Mouse (Mus musculus): Measurements from ENCODE around the gene Ncam2. TPM values are rescaled to one million over a fixed set of nuclear protein-coding genes. Genes with fewer than 3 reads are reported as not detected.

Gene Ncam2
- polyA plus RNA-seq, 1 experiment from 2014 or later = 51.9 TPM

DNA sequence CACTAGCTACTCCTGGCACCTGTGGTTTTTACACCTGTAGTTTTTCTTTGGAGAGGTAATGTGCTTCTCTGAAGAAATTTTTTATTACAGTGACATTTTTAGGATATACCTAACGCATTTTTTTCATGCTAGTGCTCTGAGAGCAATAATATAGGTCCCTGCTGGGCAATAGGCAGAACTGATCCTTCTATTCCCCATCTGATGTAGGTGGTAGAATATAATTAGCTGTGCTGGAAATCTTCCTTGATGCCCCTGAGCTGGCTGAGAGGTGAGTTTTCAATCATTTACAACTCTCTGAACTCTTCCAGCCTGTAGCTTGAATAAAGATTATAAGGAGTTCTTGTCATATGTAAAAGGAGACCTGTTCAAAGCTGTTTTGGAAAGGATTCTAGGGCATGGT, 272.4 kb downstream of the Ncam2 start:
- H3K9ac ChIP-seq (replicated peaks; ENCODE audit: low read depth, low read length) = no peak overlapping the region
- H3K36me3 ChIP-seq (ENCODE audit: control insufficient read depth, insufficient read depth, low read length) = no peaks in the 10 kb centered on the region
- no peak for ATAC-seq (ENCODE audit: low read depth)
- no peaks in the 10 kb centered on the region for H3K4me1 ChIP-seq (ENCODE audit: control insufficient read depth, insufficient read depth, low read length)
- no peaks in the 10 kb centered on the region for H3K9me3 ChIP-seq (ENCODE audit: control insufficient read depth, low read length)
- no peak overlapping the region for H3K27ac ChIP-seq (ENCODE audit: low read depth, low read length)
- H3K4me2 ChIP-seq (ENCODE audit: low read depth, low read length) = no peak overlapping the region
- 41% methylated on average over 1 of the region's 1 CpGs for WGBS
- H3K4me3 ChIP-seq (ENCODE audit: low read depth, low read length) = no peak overlapping the region
- no peaks in the 10 kb centered on the region for H3K27me3 ChIP-seq (ENCODE audit: control insufficient read depth, insufficient read depth, low read length)

DNA sequence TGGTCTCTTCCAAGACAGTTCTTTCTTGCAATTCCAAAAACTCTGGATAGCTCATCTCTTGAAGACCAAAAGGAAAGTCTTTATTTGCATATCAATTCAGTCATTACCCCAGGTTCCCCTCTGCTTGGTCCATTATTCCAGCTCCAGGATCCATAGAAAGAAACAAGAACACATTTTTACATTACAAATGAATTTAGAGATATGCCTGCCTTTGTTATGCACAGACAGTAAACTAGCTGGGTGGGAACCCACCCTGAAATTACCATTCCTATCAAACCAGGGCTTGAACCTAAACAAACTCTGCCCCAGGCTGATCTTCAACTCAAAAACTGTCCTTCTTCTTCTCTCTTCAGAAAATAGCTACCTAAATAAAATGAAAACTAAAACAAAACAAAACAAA, 280.6 kb downstream of the Ncam2 start:
- ATAC-seq (ENCODE audit: low read depth) = no peak
- Histone ChIP-seq H3K4me3 (ENCODE audit: low read depth, low read length) (no peak overlapping the region), H3K36me3 (ENCODE audit: control insufficient read depth, insufficient read depth, low read length) (no peaks in the 10 kb centered on the region), H3K27ac (ENCODE audit: low read depth, low read length) (no peak overlapping the region), H3K9ac (replicated peaks; ENCODE audit: low read depth, low read length) (no peak overlapping the region), H3K9me3 (ENCODE audit: control insufficient read depth, low read length) (no peaks in the 10 kb centered on the region), H3K4me2 (ENCODE audit: low read depth, low read length) (no peak overlapping the region), H3K27me3 (ENCODE audit: control insufficient read depth, insufficient read depth, low read length) (no peaks in the 10 kb centered on the region), H3K4me1 (ENCODE audit: control insufficient read depth, insufficient read depth, low read length) (no peaks in the 10 kb centered on the region)

DNA sequence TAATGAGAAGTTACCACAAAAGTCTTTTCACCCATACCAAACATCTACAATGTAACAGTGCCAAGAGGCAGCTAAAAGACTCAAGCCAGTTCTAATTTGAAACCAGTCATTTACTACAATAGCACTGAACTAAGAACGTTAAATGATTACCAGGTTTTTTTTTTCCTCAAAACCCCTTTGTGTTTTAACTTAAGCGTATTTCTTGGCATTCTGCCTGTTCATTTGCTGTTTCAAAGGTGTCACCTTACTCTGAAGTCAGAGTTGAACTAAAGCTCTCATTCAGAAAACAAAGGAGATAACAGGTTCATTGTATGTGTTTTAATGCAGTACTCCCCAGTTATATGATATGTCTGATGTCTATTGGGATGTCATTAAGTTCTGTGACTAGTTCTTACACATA, 295.6 kb downstream of the Ncam2 start:
- Histone ChIP-seq H3K27ac (ENCODE audit: low read depth, low read length) (no peak overlapping the region), H3K4me1 (ENCODE audit: control insufficient read depth, insufficient read depth, low read length) (no peaks in the 10 kb centered on the region), H3K4me3 (ENCODE audit: low read depth, low read length) (no peak overlapping the region), H3K4me2 (ENCODE audit: low read depth, low read length) (no peak overlapping the region), H3K9me3 (ENCODE audit: control insufficient read depth, low read length) (no peaks in the 10 kb centered on the region), H3K9ac (replicated peaks; ENCODE audit: low read depth, low read length) (no peak overlapping the region), H3K36me3 (ENCODE audit: control insufficient read depth, insufficient read depth, low read length) (no peaks in the 10 kb centered on the region), H3K27me3 (ENCODE audit: control insufficient read depth, insufficient read depth, low read length) (no peaks in the 10 kb centered on the region)
- WGBS = 70% methylated on average over 2 of the region's 2 CpGs
- ATAC-seq (ENCODE audit: low read depth) = no peak

DNA sequence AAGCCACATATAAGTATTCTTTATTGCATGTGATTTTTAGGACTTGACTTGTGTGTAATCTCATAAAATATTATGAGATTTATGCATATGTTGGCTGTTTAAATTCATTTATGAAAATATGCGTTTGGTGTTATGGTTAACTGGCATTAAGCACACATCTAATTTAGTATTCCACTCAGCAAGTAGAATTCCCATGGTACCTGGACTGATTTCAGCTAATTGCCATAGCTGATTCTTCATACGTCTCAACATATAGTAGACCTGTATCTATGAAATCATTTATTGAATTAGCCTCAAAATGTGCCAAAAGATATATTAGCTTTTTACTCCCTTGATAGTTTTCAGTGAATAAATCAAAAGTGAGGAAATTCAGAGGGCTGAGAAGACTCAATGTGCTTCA, 302.1 kb downstream of the Ncam2 start:
- no peaks in the 10 kb centered on the region for H3K4me1 ChIP-seq (ENCODE audit: control insufficient read depth, insufficient read depth, low read length)
- no peak overlapping the region for H3K9ac ChIP-seq (replicated peaks; ENCODE audit: low read depth, low read length)
- no peaks in the 10 kb centered on the region for H3K36me3 ChIP-seq (ENCODE audit: control insufficient read depth, insufficient read depth, low read length)
- no peak overlapping the region for H3K4me2 ChIP-seq (ENCODE audit: low read depth, low read length)
- ATAC-seq (ENCODE audit: low read depth) = no peak
- H3K9me3 ChIP-seq (ENCODE audit: control insufficient read depth, low read length) = no peaks in the 10 kb centered on the region
- H3K27me3 ChIP-seq (ENCODE audit: control insufficient read depth, insufficient read depth, low read length) = no peaks in the 10 kb centered on the region
- 52% methylated on average over 2 of the region's 2 CpGs for WGBS
- no peak overlapping the region for H3K4me3 ChIP-seq (ENCODE audit: low read depth, low read length)
- H3K27ac ChIP-seq (ENCODE audit: low read depth, low read length) = no peak overlapping the region

DNA sequence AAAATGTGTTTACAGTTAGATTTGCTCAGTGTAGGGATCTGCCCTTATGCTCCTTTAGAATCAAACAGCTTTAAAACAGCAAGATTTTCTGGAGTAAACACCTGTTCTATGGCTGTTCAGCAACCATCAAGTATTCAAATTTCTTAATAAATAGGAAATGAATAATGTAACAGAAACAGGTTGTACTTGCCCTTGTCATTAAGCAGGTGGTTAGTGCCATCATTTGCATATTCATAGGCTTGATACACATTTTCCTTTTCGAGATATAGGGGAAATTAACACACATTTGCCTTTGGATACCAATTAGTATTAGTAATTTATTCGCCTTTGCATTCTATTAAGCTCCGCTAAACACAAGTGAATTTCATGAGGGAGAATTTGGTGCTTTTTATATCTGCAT, 335.7 kb downstream of the Ncam2 start:
- H3K9me3 ChIP-seq (ENCODE audit: control insufficient read depth, low read length) = no peaks in the 10 kb centered on the region
- 69% methylated on average over 3 of the region's 3 CpGs for WGBS

DNA sequence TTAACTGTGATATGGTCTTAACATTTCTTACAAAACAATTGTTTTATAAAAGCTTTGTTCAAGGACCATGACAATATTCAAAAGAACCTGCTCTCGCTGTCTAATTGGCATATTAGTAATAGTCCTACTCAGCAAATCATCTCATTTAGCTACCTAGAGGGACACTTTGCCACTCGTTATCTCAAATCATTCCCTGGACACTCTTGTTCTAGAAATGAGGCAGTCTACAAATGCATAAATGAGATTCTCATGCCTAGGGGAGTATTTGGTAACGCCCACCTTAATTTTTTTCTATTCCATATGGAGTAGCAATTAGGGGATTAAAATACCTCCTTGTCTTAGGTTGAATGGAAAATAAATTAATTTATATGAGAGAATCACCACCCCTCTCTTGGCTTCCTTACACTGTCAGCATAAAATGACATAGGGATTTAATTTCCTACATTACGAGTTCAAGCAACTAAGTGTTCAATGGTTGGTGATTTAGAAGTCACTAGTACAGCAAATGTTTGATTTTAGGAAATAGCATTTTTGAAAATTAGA, 387.1 kb downstream of the Ncam2 start:
- peak; percentile 51; the same call in 1 of the 2 replicates for ATAC-seq (ENCODE audit: low read depth)
- WGBS = 45% methylated on average over 4 of the region's 4 CpGs

More for the DNA sequence above, 335.7 kb downstream of the Ncam2 start:
- Histone ChIP-seq H3K9ac (replicated peaks; ENCODE audit: low read depth, low read length) (no peak overlapping the region), H3K27ac (ENCODE audit: low read depth, low read length) (no peak overlapping the region), H3K4me1 (ENCODE audit: control insufficient read depth, insufficient read depth, low read length) (no peaks in the 10 kb centered on the region), H3K36me3 (ENCODE audit: control insufficient read depth, insufficient read depth, low read length) (no peaks in the 10 kb centered on the region), H3K4me3 (ENCODE audit: low read depth, low read length) (no peak overlapping the region), H3K4me2 (ENCODE audit: low read depth, low read length) (no peak overlapping the region), H3K27me3 (ENCODE audit: control insufficient read depth, insufficient read depth, low read length) (no peaks in the 10 kb centered on the region)
- ATAC-seq (ENCODE audit: low read depth) = no peak

DNA sequence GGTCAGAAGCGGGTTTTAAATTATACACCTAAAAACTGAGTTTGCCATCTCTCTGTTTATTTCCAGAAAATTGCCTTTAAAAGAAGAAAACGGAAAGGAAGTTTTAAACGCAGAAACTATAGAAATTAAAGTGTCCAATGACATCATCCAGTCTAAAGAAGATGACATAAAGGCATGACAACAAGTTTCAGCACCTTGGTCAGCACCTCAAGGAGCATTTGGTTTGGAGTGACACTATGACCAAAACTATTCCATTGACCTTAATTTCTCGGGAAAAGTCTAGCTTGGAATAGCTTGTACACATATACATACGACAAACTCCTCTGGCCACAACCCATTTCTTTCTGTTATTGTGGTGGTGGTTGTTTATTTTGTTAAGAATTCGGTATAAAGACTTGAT, 422.8 kb downstream of the Ncam2 start:
- H3K4me2 ChIP-seq (ENCODE audit: low read depth, low read length) = no peak overlapping the region
- no peaks in the 10 kb centered on the region for H3K36me3 ChIP-seq (ENCODE audit: control insufficient read depth, insufficient read depth, low read length)
- H3K9me3 ChIP-seq (ENCODE audit: control insufficient read depth, low read length) = no peaks in the 10 kb centered on the region
- ATAC-seq (ENCODE audit: low read depth) = no peak
- WGBS = 59% methylated on average over 6 of the region's 6 CpGs
- H3K9ac ChIP-seq (replicated peaks; ENCODE audit: low read depth, low read length) = no peak overlapping the region
- no peaks in the 10 kb centered on the region for H3K4me1 ChIP-seq (ENCODE audit: control insufficient read depth, insufficient read depth, low read length)
- no peaks in the 10 kb centered on the region for H3K27me3 ChIP-seq (ENCODE audit: control insufficient read depth, insufficient read depth, low read length)
- no peak overlapping the region for H3K27ac ChIP-seq (ENCODE audit: low read depth, low read length)
- no peak overlapping the region for H3K4me3 ChIP-seq (ENCODE audit: low read depth, low read length)

More for the DNA sequence above, 387.1 kb downstream of the Ncam2 start:
- no peaks in the 10 kb centered on the region for H3K4me1 ChIP-seq (ENCODE audit: control insufficient read depth, insufficient read depth, low read length)
- no peak overlapping the region for H3K9ac ChIP-seq (replicated peaks; ENCODE audit: low read depth, low read length)
- H3K9me3 ChIP-seq (ENCODE audit: control insufficient read depth, low read length) = no peaks in the 10 kb centered on the region
- no peak overlapping the region for H3K27ac ChIP-seq (ENCODE audit: low read depth, low read length)
- H3K4me3 ChIP-seq (ENCODE audit: low read depth, low read length) = no peak overlapping the region
- H3K4me2 ChIP-seq (ENCODE audit: low read depth, low read length) = no peak overlapping the region
- H3K36me3 ChIP-seq (ENCODE audit: control insufficient read depth, insufficient read depth, low read length) = no peaks in the 10 kb centered on the region
- H3K27me3 ChIP-seq (ENCODE audit: control insufficient read depth, insufficient read depth, low read length) = no peaks in the 10 kb centered on the region

DNA sequence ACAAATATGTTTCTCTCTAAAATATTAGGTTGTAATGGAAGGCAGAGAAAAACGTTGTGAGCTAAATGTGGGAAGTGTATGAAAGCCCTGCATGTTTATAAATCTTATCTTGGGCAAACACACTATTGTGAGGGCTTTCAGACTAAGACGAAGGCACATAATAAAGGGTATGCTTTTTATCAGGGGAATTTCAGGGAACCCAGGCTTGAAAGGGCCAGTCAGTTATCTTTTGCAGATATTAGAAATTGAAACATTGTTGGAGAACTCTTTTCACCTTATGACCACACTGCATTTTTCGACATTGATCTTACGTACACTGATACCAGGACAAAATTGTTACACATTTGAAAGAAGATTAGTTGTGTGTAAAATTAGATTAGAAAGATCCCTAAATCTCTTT, 423.3 kb downstream of the Ncam2 start:
- Histone ChIP-seq H3K4me1 (ENCODE audit: control insufficient read depth, insufficient read depth, low read length) (no peaks in the 10 kb centered on the region), H3K9ac (replicated peaks; ENCODE audit: low read depth, low read length) (no peak overlapping the region), H3K27me3 (ENCODE audit: control insufficient read depth, insufficient read depth, low read length) (no peaks in the 10 kb centered on the region), H3K9me3 (ENCODE audit: control insufficient read depth, low read length) (no peaks in the 10 kb centered on the region), H3K36me3 (ENCODE audit: control insufficient read depth, insufficient read depth, low read length) (no peaks in the 10 kb centered on the region), H3K4me3 (ENCODE audit: low read depth, low read length) (no peak overlapping the region), H3K27ac (ENCODE audit: low read depth, low read length) (no peak overlapping the region), H3K4me2 (ENCODE audit: low read depth, low read length) (no peak overlapping the region)
- 66% methylated on average over 4 of the region's 4 CpGs for WGBS
- no peak for ATAC-seq (ENCODE audit: low read depth)

DNA sequence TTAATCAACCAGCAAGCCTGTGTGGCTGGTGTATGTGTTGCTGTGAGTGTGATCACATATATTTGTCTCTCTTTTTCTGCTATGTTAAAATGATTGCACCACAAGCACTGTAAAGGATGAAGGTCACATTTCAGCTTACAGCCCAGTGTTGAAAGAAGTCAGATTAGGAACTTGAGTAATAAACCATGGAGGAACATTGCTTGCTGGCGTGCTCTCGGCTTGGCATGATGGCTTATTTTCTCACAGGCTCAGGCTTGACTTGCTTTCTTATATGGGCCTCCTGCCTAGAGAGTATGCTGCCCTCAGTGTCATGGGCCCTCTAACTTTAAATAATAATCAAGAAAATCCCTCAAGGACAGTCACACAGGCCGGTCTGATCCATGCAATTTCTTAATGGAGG, 449.8 kb downstream of the Ncam2 start:
- Histone ChIP-seq H3K36me3 (ENCODE audit: control insufficient read depth, insufficient read depth, low read length) (no peaks in the 10 kb centered on the region), H3K27me3 (ENCODE audit: control insufficient read depth, insufficient read depth, low read length) (no peaks in the 10 kb centered on the region), H3K9me3 (ENCODE audit: control insufficient read depth, low read length) (no peaks in the 10 kb centered on the region), H3K9ac (replicated peaks; ENCODE audit: low read depth, low read length) (no peak overlapping the region), H3K4me3 (ENCODE audit: low read depth, low read length) (no peak overlapping the region), H3K4me2 (ENCODE audit: low read depth, low read length) (no peak overlapping the region), H3K27ac (ENCODE audit: low read depth, low read length) (no peak overlapping the region), H3K4me1 (ENCODE audit: control insufficient read depth, insufficient read depth, low read length) (no peaks in the 10 kb centered on the region)
- no peak for ATAC-seq (ENCODE audit: low read depth)
- 77% methylated on average over 3 of the region's 3 CpGs for WGBS

Data from neural tube, embryonic 14.5 days (tissue).